Mouse (Mus musculus) embryo, embryonic 10 days (tissue): ENCODE results near the gene Syt13.
A peak's percentile ranks its signal among the peaks of the same experiment; 100 is the strongest.

Source experiments
- DNase-seq: peaks from one replicate; pipeline ENCODE4 v3.0.0-alpha.2; 2015; ENCODE audit warnings: low spot score

Syt13 gene

DNA sequence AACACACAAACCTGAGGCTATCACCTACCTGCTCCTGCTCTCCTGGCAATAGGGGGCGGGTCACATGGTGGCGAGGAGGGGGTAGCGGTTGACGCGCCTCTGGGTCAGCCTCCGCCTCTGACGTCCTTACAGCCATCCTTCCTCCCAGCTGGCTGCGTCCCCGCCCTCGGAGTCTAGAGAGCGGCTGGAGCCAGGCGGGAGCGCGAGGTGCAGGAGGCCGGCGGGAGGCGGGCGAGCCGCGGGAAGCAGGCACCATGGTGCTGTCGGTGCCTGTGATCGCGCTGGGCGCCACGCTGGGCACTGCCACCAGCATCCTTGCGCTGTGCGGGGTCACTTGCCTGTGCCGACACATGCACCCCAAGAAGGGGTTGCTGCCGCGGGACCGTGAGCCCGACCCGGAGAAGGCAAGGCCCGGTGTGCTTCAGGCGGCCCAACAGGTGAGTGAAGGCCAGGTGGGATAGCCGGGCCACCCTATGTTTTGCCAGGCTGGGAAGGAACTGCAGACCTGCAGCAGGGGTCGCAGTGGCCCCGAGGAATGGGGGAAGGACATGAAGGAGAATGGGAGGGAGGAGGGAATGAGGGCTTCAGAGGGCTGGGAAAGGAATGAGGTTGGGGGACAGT, at the start of gene Syt13:
Syt13 (plus strand) TSS at position 166 of the 621 bp plus-strand sequence.
- peak; percentile 82 for DNase-seq

DNA sequence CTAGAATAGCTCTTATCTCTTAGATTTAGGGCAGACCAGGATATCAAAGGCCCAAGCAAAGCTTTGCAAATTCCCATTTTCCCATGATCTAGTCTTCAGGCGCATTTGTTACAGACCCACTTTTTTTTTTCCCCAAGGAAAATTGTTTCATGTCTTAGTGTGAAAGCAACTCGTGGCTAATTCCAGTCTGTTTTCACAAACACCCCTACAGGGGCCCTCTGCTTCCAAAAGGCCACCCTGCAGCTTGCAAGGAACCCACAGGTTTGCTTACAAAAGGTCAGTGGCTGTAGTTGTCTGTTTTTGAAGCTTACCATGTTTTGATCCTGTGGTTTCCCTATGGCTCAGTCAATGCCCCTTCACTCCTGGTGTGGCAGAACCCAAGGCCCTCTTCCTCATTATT, 48.3 kb upstream of the Syt13 start:
- no peak for DNase-seq

DNA sequence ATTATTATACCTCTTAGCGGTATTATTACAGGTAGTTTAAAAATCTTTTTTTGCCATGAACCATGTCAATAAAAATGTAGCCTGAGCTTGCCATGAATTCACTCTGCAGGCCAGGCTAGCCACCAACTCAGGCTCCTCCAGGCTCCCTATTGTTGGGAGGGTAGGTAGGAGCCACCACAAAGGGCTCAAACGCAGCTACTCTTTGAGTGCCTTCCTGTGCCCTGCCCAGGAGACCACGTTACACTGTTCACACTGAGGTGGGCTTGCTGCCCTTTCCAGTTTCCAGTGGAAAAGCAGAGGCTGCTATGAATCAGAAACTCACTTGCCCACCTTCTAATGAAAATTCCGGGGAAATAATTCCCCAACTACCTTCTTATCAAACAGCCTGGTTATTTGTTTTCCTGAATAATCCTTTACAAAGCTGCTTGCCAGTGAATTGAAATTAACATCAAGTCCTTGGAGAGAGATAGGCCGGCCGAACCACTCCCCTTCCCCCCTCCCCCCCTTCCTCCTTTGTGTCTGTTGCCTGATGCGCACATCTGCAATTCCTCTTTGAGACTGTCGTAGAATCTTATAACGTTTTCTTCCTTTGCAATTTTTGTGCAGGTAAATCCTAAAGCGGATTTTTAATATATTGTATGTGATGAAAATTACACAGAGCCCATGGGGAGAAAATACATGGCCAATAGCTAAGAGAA, 44.6 kb upstream of the Syt13 start:
- no peak for DNase-seq

DNA sequence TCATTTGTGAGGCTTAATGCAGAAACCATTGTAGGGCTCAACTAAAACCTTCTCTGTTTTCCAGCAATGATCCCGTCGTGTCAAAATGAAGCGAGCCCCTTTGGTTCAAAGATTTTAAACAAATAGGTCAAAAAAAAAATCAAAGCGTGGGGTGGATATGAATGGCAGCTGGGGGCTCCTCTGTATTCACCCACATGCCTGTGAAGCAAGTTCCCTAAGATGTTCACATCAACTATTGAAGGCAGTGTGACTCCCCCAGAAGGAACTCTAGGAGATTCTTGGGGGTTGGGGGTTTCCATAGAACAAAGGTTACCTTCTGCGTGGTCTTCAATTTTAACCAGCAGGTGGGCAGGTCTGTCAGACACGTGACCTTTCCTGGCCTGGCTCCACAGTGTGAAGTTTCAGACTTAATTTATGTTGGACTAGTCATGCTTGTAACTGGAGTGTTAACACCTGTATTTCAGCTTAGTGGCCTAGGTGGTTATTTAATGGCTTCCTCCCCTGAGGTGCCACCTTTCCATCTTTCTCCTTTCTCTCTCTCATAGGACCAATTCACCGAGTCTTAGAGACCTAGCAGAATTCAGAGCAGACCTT, 43.7 kb upstream of the Syt13 start:
- no peak for DNase-seq

DNA sequence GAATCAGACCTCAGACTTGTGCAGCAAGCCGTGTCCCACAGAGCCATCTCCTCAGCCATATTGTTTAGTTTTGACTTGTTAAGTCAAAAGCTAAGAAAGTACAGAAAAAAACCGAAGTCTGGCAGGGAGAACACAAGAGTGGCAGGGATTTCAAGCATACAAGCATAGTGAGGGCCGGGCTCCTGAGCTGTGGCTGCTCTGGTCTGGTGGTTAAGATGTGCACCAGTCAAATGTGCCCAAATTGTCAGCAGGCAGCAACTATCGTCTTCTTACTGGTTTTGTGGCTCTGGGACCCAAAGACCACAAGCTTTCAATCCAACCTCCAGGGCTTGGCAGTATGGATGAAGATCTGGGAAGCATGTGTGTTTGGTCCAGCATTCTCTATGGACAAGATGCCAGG, 42.2 kb upstream of the Syt13 start:
- no peak for DNase-seq

DNA sequence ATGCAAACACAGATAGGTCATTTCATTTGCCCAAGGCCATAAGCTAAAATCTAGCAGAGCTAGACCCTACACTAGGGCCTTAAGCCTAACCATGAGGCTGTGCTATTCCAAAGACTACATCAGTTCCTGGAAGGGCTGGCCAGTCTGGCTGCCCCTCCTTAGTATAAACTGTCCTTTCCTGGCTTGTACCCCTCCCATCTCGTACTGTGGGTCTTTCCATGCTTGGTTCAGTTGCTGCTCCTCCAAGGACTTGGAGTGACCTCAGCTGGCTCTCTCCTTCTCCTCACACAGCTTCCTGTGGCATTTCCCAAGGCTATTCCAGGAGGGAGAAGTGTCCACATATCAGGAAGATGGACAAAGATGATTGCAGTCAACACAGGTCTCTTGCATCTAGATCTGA, 40.3 kb upstream of the Syt13 start:
- no peak for DNase-seq

DNA sequence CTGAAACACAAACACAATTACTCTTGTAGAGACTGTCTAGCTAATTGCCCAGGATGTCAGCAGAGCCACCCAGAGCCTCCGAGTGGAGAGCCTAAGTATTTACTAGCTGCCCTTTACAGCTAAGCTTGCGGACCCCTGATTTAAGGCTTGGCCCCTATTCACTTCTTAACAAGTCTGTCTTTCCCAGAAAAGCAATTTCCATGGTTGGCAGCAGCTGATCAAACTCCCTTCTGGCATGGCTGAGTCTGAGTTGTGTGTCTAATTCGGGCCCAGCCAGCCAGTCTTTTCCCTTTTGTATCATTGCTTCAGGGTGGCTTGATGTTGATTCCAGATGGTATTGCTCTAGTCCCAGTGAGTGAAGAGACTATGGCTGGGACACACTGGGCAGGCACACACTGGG, 37.4 kb upstream of the Syt13 start:
- DNase-seq = peak; percentile 21

DNA sequence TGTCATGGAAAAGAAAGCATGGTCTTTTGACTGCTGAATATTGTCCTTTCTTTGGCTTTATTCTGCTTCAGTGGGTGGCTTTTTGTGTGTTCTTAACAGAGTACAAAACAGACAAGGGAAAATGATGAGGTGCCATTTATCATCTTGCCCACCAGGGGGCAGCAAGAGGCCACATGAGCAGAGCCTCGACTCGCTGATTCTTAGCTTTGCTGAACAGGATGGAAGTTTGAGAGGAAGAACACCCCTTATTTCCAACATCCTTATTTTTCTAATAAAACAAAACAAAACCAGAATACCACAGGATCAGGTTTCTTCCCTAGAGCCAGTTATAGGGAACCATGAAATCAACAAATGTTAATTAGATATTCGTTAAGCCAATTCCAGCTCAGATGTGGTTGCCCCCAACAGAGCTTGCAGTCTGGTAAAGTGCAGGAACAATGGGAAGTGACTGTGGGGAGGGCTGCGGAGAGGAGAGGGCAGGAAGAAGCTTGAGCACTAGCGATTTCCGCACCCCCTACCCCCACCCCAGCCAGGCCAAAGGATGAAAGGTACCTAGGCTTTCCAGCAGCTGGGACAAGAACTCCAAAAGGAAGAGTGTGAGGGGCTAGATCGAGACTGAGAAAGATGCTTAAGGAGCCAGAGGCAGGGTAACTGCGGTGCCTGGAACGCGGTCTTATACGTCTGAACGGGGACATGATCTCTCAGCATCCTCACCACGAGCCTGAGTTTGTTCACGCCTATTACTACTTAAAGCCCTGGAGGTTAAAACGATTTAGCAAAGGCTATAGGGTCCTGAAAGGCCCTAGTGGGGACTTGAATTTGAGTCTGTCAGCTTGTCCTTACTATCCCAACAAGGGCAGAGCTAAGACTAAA, 31.6 kb upstream of the Syt13 start:
- DNase-seq = peak; percentile 90

DNA sequence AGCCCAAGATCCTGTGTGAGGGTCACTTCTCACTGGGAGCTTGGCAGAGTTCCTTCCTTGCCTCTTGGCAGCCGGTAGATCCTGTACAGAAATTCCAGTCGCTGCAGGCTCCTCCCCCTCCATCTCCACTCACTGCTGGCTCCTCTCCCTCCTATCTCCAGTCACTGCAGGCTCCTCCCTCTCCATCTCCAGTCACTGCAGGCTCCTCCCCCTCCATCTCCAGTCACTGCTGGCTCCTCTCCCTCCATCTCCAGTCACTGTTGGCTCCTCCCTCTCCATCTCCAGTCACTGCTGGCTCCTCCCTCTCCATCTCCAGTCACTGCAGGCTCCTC, 31.0 kb upstream of the Syt13 start:
- peak; percentile 76 for DNase-seq

DNA sequence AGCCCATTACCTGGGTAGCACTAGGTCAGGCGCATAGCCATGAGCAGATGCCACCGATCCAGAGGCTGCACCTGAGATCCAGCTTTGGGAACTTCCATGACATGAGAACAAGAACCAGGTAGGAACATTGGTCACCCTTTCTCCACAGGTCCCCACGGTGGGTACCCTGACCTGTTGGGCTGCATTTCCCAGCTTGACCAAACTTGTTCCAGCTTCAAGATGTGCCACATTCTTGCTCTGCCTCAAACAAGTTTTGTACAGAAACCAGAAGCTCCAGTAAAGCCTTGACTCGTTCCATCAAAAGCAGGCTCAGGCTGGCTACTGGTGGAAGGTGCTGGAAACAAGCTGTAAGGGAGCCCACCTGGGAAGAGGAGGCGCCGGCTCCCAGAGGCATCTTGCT, 29.9 kb upstream of the Syt13 start:
- no peak for DNase-seq

DNA sequence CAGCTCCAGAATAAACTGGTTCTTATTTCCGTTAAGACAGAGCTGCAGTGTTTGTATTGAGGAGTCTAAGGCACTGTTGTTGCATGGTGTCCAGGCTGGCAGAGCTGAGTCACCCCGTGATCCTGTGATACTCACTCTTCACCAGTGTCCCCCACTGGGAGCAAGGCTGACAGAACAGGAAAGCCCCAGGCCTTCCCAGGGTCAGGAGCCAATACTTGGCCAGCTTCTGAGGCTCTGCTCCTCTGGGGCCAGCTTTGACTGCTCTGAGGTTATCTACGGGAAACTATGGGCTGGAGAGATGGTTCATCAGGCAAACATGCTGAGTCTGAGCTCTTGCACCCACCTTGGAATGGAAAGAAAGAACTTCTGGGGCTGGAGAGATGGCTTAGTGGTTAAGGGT, 28.0 kb upstream of the Syt13 start:
- no peak for DNase-seq

DNA sequence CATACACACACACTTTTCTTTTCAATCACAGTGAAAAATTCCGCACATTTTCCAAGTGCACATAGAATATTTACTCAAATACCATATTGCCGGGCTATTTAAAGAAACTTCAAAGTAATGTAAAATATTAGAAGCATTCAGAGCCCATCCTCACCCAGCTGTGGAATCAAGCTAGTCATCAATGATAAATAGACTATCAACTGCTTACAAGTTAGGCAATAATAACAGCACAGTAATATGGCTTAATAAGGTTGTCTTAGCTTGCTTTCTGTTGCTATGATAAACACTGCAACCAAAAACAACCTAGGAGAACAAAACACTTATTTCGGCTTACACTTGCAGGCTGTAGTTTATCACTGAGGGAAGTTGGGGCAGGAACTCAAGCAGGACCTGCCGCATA, 22.4 kb upstream of the Syt13 start:
- no peak for DNase-seq

DNA sequence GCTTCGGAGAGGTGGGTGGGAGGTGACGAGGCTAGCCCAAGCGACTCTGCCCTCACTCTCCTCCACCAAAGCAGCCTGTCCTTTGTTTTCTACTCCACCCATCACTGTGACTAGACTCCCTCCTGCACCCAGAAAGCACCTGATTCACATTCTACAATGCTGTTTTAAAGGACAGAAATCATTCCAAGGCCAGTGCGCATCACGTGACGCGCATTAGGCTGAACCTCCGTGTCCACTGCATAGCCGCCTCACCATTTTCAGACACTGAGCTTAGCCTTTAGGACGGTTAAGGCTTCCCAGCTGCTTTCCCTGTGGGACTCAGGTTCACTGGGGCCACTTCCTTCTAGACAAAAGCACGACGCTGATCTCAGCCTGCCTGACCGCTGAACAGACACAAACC, 11.2 kb upstream of the Syt13 start:
- DNase-seq = no peak

DNA sequence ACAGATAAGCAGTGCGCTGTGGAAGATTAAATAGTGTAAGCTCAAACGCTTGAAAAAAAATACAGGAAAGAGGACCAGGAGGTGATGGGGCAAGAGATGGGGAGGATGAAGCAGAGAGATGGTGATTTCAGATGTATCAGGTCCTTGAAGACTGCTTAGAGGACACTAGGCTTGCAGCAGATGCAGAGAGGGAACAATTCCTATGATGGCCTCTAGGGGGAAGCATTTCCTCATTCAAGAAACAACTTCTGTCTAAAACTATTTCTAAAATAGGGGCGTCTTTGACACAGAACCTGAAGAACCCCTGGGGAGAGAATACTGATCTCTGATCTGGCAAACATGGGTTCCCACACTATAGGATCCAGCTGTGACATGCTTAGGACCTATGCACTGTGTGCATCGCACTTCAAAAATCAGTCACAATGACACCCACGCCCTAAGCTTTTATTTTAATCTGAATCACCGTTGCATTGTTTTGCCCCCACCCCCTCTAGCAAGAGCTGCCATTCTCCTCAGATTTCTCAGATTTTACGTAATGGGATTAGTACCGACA, 10.5 kb upstream of the Syt13 start:
- peak; percentile 79 for DNase-seq

DNA sequence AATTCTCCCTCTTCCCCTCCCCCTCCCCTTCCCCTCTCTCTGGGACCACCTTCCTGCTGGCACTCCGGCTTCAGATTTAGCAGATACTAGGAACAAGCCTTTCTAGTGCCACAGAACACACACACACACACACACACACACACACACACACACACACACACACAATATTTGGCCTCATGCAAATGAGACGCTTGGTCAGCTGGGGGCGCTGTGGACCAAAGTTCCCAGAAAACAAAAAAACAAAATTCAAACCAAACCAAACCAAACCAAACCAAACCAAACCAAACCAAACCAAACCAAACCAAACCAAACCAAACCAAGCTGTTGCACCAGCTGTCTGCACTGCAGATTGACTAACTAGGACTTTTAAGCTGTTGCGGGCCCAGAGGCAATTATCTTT, 4.5 kb upstream of the Syt13 start:
- no peak for DNase-seq

DNA sequence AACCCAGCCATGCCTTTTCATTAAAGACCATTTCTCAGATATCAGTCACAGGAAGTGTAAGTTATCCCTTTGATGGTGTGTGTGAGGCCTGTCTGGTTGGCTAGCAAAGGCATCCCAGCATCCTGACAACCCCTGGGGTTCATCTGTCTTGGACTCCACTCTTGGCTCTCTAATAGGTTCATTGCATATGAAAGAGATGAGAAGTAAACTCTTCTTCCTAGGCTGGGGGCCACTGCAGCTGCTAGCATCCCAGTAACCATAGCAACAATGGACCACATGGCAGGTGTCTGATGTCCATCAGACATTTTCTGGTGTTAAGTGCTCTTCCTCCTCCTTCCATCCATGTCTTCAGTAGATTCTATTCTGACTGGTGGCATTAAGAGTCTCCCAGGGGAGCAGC, 2.6 kb upstream of the Syt13 start:
- no peak for DNase-seq

DNA sequence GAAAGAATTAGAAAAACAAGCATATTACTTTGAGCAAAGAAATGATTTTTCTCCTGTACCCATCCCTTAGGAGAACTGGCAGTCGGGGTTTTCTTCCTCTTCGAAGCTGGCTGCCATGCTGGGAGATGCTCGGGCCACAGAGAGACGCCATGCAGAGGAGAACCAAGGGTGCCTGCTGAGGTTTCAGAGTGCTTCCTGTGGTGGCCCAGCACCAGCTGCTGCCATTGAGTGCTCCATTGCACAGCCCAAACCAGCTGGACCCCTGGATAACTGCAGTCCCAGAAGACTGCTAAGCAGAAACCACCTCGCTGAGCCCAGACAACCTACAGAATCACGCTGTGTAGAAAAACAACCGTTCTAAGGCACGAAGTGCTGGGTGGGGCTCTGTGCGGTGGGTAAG, 1.6 kb upstream of the Syt13 start:
- no peak for DNase-seq

DNA sequence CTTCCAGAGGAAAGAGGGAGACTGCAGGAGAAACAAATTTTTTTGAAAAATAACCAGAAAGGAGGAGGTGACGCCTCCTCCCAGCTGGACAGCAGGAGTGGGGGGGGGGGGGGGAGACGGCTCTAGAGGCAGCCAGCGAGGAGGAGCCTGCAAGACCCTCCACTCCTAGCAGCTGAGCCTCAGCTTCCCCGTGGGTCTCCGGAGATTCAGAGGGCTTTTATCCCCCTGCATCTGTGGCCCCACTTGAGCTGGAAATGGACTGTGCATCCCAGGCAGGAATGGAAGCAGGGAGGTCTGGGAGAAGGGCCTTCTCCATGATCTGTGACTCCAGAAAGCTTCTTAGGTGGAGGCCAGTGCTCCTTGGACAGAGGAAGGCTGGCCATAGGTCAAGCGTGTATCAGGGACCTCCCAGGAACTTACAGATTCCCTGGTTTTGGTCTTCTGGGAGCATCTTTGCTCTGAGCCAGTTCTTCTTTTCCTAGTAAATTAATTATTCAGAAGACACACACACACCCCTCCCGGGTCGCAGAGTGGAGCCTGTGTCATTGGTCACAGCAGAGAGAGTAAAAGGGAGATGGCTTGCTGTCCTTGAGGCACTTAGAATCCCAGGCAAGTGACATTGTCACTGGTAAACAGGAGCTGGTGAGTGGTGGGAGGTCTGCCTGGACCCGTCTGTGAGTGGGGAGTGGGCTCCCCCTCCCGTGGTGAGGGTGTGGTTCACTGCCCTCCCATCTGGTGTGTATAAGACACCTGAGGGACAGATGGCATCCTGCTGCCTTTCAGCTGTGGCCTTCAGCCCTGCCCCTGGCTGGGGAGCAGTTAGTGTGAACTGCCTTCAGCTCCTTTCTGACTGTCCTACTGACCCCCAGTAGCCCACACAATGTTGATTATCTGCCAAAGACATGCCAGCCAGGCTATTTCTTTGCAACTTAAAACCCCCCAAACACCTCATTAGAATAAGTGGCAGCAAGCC, 1.0 kb downstream of the Syt13 start:
- peak; percentile 23 for DNase-seq

DNA sequence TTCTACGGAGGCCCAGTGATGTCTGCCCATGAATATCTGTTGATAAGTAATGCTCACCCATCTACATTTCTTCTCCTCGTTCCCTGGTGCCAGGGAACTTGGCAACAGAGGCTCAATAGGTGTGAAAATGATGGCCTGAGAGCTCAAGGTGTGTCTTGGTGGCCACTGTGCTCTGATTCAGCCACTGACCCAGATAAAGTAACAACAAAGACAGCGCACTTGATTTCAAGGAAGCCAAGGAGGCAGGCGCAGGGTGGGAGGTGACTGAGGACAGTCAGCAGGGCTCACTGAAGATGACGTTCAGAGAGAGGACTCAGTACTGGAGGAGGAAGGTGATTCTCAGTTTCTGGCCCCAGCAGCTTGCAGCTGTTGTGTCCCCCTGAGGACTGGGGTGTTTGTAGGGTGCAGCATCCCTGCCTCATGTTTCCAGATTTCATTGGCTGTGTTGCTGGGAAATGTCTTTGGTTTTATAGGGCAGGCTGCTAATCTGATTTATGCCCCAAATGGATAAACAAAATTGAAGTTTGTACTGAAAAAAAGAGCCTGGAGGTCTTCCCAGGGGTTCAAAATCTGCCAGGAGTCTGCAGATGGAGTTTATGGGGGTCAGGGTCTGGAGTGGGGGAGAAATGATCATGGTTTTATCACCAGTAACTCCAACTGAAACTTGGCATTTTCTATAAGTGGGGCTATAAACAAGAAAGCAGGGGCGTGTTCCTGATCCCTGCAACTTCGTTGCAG, 2.7 kb downstream of the Syt13 start:
- DNase-seq = no peak

DNA sequence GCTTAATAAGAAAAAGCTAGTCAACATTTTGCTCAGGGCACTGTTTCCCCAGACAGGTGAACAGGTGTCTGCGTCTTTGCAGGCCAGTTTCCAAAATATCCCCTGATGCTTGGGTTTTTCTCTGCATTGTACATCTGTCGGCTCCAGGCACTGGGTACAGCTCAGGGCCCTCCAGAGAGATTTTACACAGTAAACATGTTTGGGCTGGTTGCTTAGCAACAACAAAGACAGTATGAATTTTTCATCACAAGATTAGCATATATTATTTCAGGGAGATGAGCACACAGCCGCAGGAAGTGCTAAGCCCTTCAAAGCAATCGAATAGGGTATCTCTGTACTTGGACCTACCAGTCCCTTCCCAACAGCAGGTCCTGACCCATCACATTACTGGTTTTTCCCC, 5.8 kb downstream of the Syt13 start:
- DNase-seq = no peak
